Mouse (Mus musculus) heart, embryonic 11.5 days (tissue): ENCODE measurements around the gene Gm20518. TPM values are rescaled to one million over a fixed set of nuclear protein-coding genes. Genes with fewer than 3 reads are reported as not detected.

Experiments
- ATAC-seq: fragments of 200-750 bp; cut with Nextera tagmentation; replicated peaks from 2 replicates; pipeline ENCODE4 v1.8.0; 2017; ENCODE audit warnings: moderate library complexity; ENCODE audit not compliant: insufficient number of reproducible peaks, low FRiP score, low TSS enrichment
- H3K27ac ChIP-seq: fragments of 300-500 bp; sonication (generic); 2 replicates; pipeline ENCODE4 v1.5.1; 2014; ENCODE audit warnings: mild to moderate bottlenecking, low read depth, low read length
- H3K27me3 ChIP-seq: fragments of 300-500 bp; sonication (generic); 2 replicates; pipeline ENCODE4 v1.6.1; 2014; ENCODE audit warnings: mild to moderate bottlenecking, low read length, mixed read lengths; ENCODE audit not compliant: control insufficient read depth, insufficient read depth
- H3K36me3 ChIP-seq: fragments of 300-500 bp; sonication (generic); 2 replicates; pipeline ENCODE4 v1.6.1; 2014; ENCODE audit warnings: mild to moderate bottlenecking, low read length, moderate library complexity, mixed read lengths; ENCODE audit not compliant: control insufficient read depth, insufficient read depth
- H3K4me1 ChIP-seq: fragments of 300-500 bp; sonication (generic); 2 replicates; pipeline ENCODE4 v1.6.1; 2014; ENCODE audit warnings: low read length; ENCODE audit not compliant: control insufficient read depth, insufficient read depth
- H3K4me2 ChIP-seq: fragments of 300-500 bp; sonication (generic); 2 replicates; pipeline ENCODE4 v1.6.1; 2014; ENCODE audit warnings: mild to moderate bottlenecking, moderate library complexity
- H3K4me3 ChIP-seq: fragments of 300-500 bp; sonication (generic); 2 replicates; pipeline ENCODE4 v1.5.1; 2014; ENCODE audit warnings: low read depth, low read length
- H3K9ac ChIP-seq: fragments of 300-500 bp; sonication (generic); 2 replicates; pipeline ENCODE4 v1.6.1; 2014; ENCODE audit warnings: mild to moderate bottlenecking, low read depth, low read length, moderate library complexity
- H3K9me3 ChIP-seq: fragments of 300-500 bp; sonication (generic); replicated peaks from 2 replicates; pipeline ENCODE4 v1.6.1; 2016; ENCODE audit warnings: low read length; ENCODE audit not compliant: control insufficient read depth
- WGBS: fragments of 180-500 bp; shearing (Covaris S2); extraction: QIAGEN DNeasy Blood & Tissue Kit; methylation state at CpG from one replicate; pipeline ENCODE4 v1.1.7; 2014; ENCODE audit not compliant: insufficient replicate concordance; 5-methylcytosine and 5-hydroxymethylcytosine counted together
- polyA plus RNA-seq: library from polyadenylated mRNA; unstranded; fragments of >200 nt; fragmentation: Nextera tagmentation; extraction: Ambion mirVana; gene quantifications from 2 replicates; pipeline ENCODE4 v1.2.1, GENCODE M21; 2014

The Gm20518 gene
- polyA plus RNA-seq, 1 experiment from 2014 or later, result 0.07 TPM

DNA sequence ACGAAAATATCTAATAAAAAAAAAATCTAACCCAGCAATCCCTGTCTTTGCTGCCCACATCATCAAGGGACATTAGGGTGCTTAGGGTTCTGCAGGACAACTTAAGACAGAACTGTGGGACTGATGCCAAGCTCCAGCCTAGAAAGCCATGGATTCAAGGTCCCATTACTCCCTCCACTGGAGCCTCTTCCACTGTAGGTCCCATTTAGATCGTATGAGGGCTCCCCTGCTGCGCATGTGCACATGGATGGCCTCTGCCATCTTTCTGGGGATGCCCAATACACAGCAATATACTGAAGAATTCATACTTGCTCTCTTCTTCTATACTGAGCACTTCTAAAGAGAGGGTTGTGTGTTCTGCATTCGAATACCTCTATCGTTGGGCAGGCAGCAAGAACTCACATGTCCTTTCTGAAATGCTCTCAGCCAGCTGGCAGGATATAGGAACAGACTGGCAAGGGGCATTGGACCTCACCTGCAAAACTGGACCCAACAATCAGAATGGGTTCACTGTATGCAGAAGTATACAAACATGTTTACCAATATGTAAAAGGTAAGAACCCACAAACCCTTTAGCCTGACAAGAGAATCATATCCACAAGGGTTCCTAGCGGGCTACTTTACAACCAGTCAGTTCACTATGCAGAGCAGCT, 1.7 kb downstream of the Gm20518 start:
- peak overlapping the region; percentile 95; the same call in 1 of the 2 replicates for H3K9ac ChIP-seq
- H3K27ac ChIP-seq, result no peak overlapping the region
- H3K4me3 ChIP-seq, result peak overlapping the region; percentile 83
- WGBS, result 83% methylated on average over 6 of the region's 6 CpGs
- no peaks in the 10 kb centered on the region for H3K27me3 ChIP-seq
- no peaks in the 10 kb centered on the region for H3K36me3 ChIP-seq
- no peak for ATAC-seq
- H3K4me2 ChIP-seq, result peak overlapping the region; percentile 84
- no peaks in the 10 kb centered on the region for H3K9me3 ChIP-seq
- peaks cover 13% of the 10 kb centered on the region for H3K4me1 ChIP-seq

DNA sequence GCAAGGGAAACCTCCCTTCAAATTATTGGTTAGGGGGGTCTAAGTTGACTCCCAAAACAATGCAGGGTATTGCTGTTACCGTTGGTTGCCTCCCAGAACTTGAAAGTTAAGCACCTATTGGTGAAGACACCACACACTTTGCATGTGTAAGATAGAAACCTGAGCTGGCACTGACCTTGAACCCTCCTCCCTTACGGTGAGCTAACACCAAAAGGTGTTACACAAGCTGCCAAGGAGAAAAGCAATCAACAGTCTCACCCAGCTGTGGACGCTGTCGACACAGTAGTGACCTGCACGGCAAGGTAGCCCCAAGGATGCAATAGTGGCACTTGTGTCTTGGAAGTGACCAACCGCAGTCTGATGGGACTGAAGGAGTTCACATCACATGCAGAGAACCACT, 7.4 kb downstream of the Gm20518 start:
- no peak overlapping the region for H3K27ac ChIP-seq
- peaks cover 7% of the 10 kb centered on the region; the same call in 1 of the 2 replicates for H3K4me1 ChIP-seq
- H3K36me3 ChIP-seq, result 0 out of 2 replicates have a peak, but pooled peaks cover 2% of the 10 kb centered on the region
- no peak overlapping the region for H3K9ac ChIP-seq
- no peak for ATAC-seq
- H3K9me3 ChIP-seq, result no peaks in the 10 kb centered on the region
- no peak overlapping the region for H3K4me3 ChIP-seq
- no peaks in the 10 kb centered on the region for H3K27me3 ChIP-seq
- 54% methylated on average over 6 of the region's 6 CpGs for WGBS
- H3K4me2 ChIP-seq, result no peak overlapping the region

DNA sequence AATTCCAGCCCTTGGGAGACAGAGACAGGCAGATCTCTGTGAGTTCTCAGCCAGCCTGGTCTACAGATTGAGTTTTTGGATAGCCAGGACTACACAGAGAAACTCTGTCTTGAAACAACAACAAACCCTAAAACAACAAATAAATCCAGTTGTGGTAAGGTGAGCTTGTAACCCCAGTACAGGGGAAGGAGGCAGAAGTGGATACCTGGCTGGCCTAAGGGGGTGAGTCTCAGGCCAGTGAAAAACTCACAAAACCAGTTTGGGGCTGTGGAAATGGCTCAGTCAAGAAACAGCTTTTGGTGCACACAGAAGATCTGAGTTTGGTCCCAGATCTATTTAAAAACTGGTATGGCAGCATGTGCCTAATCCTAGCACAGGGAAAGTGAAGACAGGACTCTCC, 9.3 kb downstream of the Gm20518 start:
- Histone ChIP-seq H3K4me3 (no peak overlapping the region), H3K27me3 (no peaks in the 10 kb centered on the region), H3K36me3 (0 out of 2 replicates have a peak, but pooled peaks cover 2% of the 10 kb centered on the region), H3K9ac (no peak overlapping the region), H3K4me1 (peaks cover 7% of the 10 kb centered on the region; the same call in 1 of the 2 replicates), H3K27ac (no peak overlapping the region), H3K9me3 (no peaks in the 10 kb centered on the region), H3K4me2 (no peak overlapping the region)
- no peak for ATAC-seq

DNA sequence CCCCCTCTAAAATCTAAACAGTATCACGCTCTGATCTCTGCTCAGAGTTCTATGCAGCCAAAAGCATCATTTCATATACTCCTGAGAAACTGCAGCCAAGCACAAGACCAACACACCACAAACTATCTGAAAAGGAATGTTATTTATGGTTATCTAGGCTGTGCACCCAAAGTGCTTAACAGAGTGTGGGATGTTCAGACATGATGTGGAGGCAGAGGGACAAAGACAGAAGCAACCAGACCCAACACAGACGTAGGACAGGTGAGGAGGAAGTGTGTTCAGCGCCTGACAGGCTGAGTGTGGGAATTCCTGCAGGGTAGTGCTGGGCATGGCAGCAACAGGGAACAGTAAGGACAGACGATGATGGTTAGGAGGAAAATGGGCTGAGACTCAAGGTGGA, 11.9 kb downstream of the Gm20518 start:
- Histone ChIP-seq H3K9ac (no peak overlapping the region), H3K36me3 (0 out of 2 replicates have a peak, but pooled peaks cover 2% of the 10 kb centered on the region), H3K9me3 (no peaks in the 10 kb centered on the region), H3K27me3 (no peaks in the 10 kb centered on the region), H3K4me1 (peaks cover 14% of the 10 kb centered on the region), H3K4me3 (no peak overlapping the region), H3K27ac (no peak overlapping the region), H3K4me2 (no peak overlapping the region)
- WGBS, result 83% methylated on average over 4 of the region's 4 CpGs
- no peak for ATAC-seq

DNA sequence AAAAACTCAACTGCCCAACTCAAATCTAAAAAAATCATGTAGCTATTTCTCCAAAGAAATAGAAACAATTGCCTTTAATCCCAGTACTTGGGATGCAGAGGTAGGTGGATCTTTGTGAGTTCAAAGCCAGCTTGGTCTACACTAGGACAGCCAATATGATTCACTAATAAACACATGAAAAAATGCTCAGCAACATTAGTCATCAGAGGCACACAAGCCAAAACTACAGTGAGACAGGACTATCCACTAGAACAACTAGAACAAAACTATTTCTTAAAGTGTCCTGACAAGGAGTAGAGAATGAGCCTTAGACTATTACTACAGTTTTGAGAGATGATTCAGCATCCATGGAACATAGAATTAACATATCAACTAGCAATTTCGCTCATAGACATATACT, 15.4 kb downstream of the Gm20518 start:
- WGBS, result 85% methylated on average over 1 of the region's 1 CpGs
- H3K9ac ChIP-seq, result no peak overlapping the region
- no peak for ATAC-seq
- no peaks in the 10 kb centered on the region for H3K36me3 ChIP-seq
- H3K4me1 ChIP-seq, result peaks cover 39% of the 10 kb centered on the region
- no peak overlapping the region for H3K4me3 ChIP-seq
- no peaks in the 10 kb centered on the region for H3K9me3 ChIP-seq
- no peaks in the 10 kb centered on the region for H3K27me3 ChIP-seq
- H3K27ac ChIP-seq, result no peak overlapping the region
- no peak overlapping the region for H3K4me2 ChIP-seq

DNA sequence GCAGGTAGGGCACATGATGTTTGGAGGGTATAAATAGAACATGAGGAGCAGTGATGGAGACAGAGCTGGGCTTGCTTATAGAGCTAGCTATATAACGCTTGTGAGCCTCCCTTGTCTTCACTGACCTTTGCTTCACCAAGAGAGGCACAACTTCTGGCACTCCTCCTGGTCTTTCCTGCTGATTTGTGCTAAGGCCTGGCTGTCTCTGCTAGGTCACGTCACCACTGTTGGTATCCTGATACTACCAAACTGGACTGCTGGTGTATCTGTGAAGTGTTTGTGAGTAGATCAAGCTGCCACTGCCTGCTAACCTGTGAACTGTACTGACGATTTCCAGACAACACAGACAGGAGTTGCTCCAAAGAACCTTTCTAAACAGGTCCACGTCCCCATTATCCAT, 16.3 kb downstream of the Gm20518 start:
- Histone ChIP-seq H3K4me2 (no peak overlapping the region), H3K27ac (peak overlapping the region; percentile 51), H3K4me3 (no peak overlapping the region), H3K4me1 (peaks cover 39% of the 10 kb centered on the region), H3K9me3 (no peaks in the 10 kb centered on the region), H3K27me3 (no peaks in the 10 kb centered on the region), H3K36me3 (0 out of 2 replicates have a peak, but pooled peaks cover under 1% of the 10 kb centered on the region), H3K9ac (no peak overlapping the region)
- ATAC-seq, result no peak
- WGBS, result 36% methylated on average over 4 of the region's 4 CpGs

DNA sequence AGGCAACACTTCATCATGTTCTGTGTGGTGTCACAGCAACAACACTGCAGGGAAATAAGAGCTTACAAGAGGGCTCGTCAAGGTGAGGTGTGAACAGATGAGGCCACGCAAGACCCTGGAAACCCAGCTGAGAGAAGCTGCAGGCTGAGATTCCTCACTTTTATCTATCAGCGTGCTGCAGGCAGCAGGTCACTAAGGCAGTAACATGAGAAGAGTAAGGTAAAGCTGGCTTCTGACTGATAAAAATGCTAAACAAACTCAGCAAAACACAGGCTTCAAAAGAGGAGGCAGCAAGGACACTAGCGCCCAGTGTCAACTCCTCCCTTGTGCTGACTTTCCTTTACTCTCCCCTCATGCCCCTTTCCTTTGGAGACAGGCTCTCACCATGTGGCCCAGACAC, 18.5 kb downstream of the Gm20518 start:
- Histone ChIP-seq H3K36me3 (0 out of 2 replicates have a peak, but pooled peaks cover 3% of the 10 kb centered on the region), H3K9ac (no peak overlapping the region), H3K4me3 (no peak overlapping the region), H3K27ac (peak overlapping the region; percentile 43; the same call in 1 of the 2 replicates), H3K4me2 (no peak overlapping the region), H3K9me3 (no peaks in the 10 kb centered on the region), H3K27me3 (no peaks in the 10 kb centered on the region), H3K4me1 (peaks cover 39% of the 10 kb centered on the region)
- ATAC-seq, result no peak
- 13% methylated on average over 4 of the region's 4 CpGs for WGBS

DNA sequence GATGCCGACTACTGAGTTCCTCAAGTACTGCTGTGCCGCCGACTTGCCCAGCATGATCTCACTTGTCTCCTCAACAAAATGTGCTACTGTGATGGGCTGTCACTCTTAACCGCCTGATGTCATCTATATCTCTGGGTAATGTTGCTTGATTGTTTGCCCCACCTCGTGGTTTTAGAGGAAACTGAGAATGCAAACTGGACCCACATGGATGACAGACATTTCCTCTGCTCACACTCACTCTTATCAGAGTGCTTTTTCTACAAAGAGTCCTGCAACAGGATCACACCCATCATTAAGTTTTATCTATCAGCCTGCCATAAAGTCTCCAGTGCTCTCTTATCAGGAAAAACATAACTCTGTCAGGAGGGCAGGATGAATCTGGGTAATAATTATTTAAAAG, 20.2 kb downstream of the Gm20518 start:
- Histone ChIP-seq H3K27me3 (no peaks in the 10 kb centered on the region), H3K36me3 (0 out of 2 replicates have a peak, but pooled peaks cover 3% of the 10 kb centered on the region), H3K9me3 (no peaks in the 10 kb centered on the region), H3K27ac (no peak overlapping the region), H3K4me2 (no peak overlapping the region), H3K4me1 (peaks cover 39% of the 10 kb centered on the region), H3K9ac (no peak overlapping the region), H3K4me3 (no peak overlapping the region)
- no peak for ATAC-seq
- 34% methylated on average over 5 of the region's 5 CpGs for WGBS

DNA sequence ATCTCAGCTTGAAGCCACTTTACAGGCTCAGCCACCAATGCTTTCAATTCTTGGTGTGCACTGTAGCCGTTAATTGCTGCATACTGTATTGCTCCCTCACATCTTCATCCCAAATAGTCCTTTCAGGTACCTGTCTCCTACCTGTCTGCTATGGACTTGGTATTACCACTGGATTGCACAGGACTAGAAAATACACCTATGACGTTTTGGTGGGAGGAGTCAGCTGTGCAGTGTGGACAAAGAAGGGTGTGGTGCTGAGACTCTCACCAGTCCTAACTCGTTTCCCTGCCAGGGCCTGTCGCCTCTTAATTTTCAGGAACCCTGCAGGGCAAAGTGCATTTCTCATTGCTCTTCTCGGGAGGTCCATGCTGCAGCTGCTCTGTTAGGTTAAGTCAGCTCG, 25.7 kb downstream of the Gm20518 start:
- Histone ChIP-seq H3K4me1 (no peaks in the 10 kb centered on the region), H3K4me2 (no peak overlapping the region), H3K4me3 (no peak overlapping the region), H3K9me3 (no peaks in the 10 kb centered on the region), H3K9ac (no peak overlapping the region), H3K27ac (no peak overlapping the region), H3K36me3 (0 out of 2 replicates have a peak, but pooled peaks cover 3% of the 10 kb centered on the region), H3K27me3 (no peaks in the 10 kb centered on the region)
- 76% methylated on average over 6 of the region's 6 CpGs for WGBS
- ATAC-seq, result no peak
